Mouse (Mus musculus) hindbrain, postnatal 0 days (tissue): ENCODE data around the gene Atp2b2. TPM values are rescaled to one million over a fixed set of nuclear protein-coding genes. Genes with fewer than 3 reads are reported as not detected.

Source experiments
- ATAC-seq: fragments of 200-750 bp; cut with Nextera tagmentation; 2 replicates; pipeline ENCODE4 v1.8.0; 2017; ENCODE audit warnings: mild to moderate bottlenecking, moderate TSS enrichment, moderate library complexity
- DNase-seq: peaks from one replicate; pipeline ENCODE4 v3.0.0-alpha.2; 2015; ENCODE audit warnings: low spot score
- H3K27ac ChIP-seq: fragments of 300-500 bp; sonication (generic); 2 replicates; pipeline ENCODE4 v1.5.1; 2014; ENCODE audit warnings: mild to moderate bottlenecking
- H3K27me3 ChIP-seq: fragments of 300-500 bp; sonication (generic); 2 replicates; pipeline ENCODE4 v1.6.1; 2014; ENCODE audit warnings: low read length, mixed read lengths; ENCODE audit not compliant: insufficient read depth
- H3K36me3 ChIP-seq: fragments of 300-500 bp; sonication (generic); 2 replicates; pipeline ENCODE4 v1.6.1; 2014; ENCODE audit warnings: low read length, mixed read lengths; ENCODE audit not compliant: insufficient read depth
- H3K4me1 ChIP-seq: fragments of 300-500 bp; sonication (generic); 2 replicates; pipeline ENCODE4 v1.6.1; 2014; ENCODE audit warnings: antibody characterized with exemption, low read length, mixed read lengths; ENCODE audit not compliant: insufficient read depth
- H3K4me2 ChIP-seq: fragments of 300-500 bp; sonication (generic); 2 replicates; pipeline ENCODE4 v1.6.1; 2014; ENCODE audit warnings: low read depth, mild to moderate bottlenecking, low read length, moderate library complexity, mixed read lengths
- H3K4me3 ChIP-seq: fragments of 300-500 bp; sonication (generic); 2 replicates; pipeline ENCODE4 v1.5.1; 2014; ENCODE audit warnings: low read length
- H3K9ac ChIP-seq: fragments of 300-500 bp; sonication (generic); replicated peaks from 2 replicates; pipeline ENCODE4 v1.6.1; 2014; ENCODE audit warnings: mild to moderate bottlenecking, low read length, moderate library complexity, mixed read lengths
- H3K9me3 ChIP-seq: fragments of 300-500 bp; sonication (generic); 2 replicates; pipeline ENCODE4 v1.6.1; 2016; ENCODE audit warnings: low read length, mixed read lengths
- CTCF ChIP-seq: IDR thresholded peaks from 2 replicates; pipeline ENCODE4 v1.5.1; 2016; ENCODE audit warnings: antibody characterized with exemption, control low read depth, low read depth
- WGBS: fragments of 180-500 bp; shearing (Covaris S2); extraction: QIAGEN DNeasy Blood & Tissue Kit; methylation state at CpG from one replicate; pipeline ENCODE4 v1.1.7; 2014; 5-methylcytosine and 5-hydroxymethylcytosine counted together
- polyA plus RNA-seq: library from polyadenylated mRNA; unstranded; fragments of >200 nt; fragmentation: Nextera tagmentation; extraction: Ambion mirVana; gene quantifications from 2 replicates; pipeline ENCODE4 v1.2.1, GENCODE M21; 2015
- total RNA-seq: library from RNA; depleted of rRNA; stranded (reverse); fragments of >200 nt; gene quantifications from 2 replicates; pipeline ENCODE4 v1.2.3, GENCODE M21; 2014

Atp2b2 gene
- total and polyA plus RNA-seq, 2 experiments from 2014 or later = 58.8 to 127 TPM

DNA sequence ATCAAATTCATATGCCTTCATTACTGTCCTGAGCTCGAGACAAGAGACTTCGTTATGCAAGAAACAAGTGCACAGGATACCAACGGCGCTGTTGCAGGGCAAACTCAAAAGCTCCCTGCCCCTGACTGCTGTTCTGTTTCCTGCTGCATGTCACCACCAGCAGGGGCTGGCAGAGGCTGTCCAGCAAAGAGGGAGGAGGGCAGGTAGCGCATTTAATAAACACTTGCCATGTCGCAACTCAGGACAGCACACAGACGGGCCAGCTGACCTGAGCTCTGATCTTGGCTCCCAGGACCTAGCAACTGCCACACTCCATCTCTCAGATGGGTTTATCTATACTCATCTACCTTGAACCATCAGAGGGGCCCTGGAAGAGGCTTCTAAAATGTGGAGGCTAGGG lies 176.7 kb downstream of the Atp2b2 start:
- ATAC-seq = no peak
- Histone ChIP-seq H3K36me3 (no peaks in the 10 kb centered on the region), H3K9ac (no peak overlapping the region), H3K27me3 (no peaks in the 10 kb centered on the region), H3K27ac (no peak overlapping the region), H3K4me2 (no peak overlapping the region), H3K9me3 (no peaks in the 10 kb centered on the region), H3K4me1 (0 out of 2 replicates have a peak, but pooled peaks cover 1% of the 10 kb centered on the region), H3K4me3 (no peak overlapping the region)
- 55% methylated on average over 7 of the region's 7 CpGs for WGBS
- DNase-seq = no peak
- TF ChIP-seq CTCF = peak; percentile 25; the same call in 1 of the 2 replicates

DNA sequence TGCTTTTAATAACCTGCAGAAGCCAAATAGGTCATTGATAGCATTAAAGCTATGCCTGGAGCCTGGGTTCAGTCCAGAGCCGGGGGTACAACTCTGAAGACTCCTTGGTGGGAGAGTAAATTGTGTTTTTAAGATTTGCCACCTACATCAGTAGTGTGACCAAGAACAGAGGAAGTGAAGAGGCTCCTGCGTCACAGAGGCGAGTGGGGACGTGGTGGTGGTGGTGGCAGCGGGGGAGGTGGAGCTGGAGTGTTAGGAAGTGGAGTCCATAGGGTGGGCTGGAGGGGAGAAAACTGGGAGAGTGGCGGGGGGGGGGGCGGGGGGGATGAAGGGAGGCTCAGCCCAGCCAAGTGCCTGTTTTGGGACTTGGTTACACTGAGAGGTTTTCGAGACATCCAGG lies 177.6 kb downstream of the Atp2b2 start:
- DNase-seq = no peak
- Histone ChIP-seq H3K27ac (no peak overlapping the region), H3K36me3 (no peaks in the 10 kb centered on the region), H3K4me3 (no peak overlapping the region), H3K4me1 (peaks cover 10% of the 10 kb centered on the region), H3K9me3 (no peaks in the 10 kb centered on the region), H3K27me3 (no peaks in the 10 kb centered on the region), H3K4me2 (no peak overlapping the region), H3K9ac (no peak overlapping the region)
- 71% methylated on average over 7 of the region's 8 CpGs for WGBS
- no peak for ATAC-seq
- no peak for TF ChIP-seq CTCF

DNA sequence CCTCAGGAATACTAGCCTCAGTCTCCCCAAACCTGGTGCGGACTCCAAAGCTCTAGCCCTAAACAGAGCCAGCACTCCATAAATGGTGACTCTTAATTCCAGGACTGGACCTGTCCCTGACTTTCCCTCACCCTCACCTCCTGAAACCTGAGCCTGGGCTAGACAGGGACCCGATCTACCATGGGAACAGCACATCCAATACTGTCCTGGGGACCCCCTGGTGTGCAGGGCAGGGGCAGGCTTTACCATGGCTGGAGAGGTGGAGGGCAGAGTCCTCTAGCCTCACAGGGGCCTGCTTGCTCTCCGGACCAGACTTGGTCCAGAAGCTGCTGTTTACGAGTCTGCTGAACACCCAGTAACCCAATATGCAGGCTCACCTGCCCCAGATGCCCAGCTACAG lies 179.5 kb downstream of the Atp2b2 start:
- peaks cover 13% of the 10 kb centered on the region for H3K4me1 ChIP-seq
- no peaks in the 10 kb centered on the region for H3K36me3 ChIP-seq
- no peaks in the 10 kb centered on the region for H3K27me3 ChIP-seq
- no peak overlapping the region for H3K4me2 ChIP-seq
- no peak for TF ChIP-seq CTCF
- H3K9me3 ChIP-seq = no peaks in the 10 kb centered on the region
- H3K4me3 ChIP-seq = no peak overlapping the region
- H3K27ac ChIP-seq = no peak overlapping the region
- 81% methylated on average over 4 of the region's 4 CpGs for WGBS
- DNase-seq (no peak), ATAC-seq (no peak)
- H3K9ac ChIP-seq = no peak overlapping the region

DNA sequence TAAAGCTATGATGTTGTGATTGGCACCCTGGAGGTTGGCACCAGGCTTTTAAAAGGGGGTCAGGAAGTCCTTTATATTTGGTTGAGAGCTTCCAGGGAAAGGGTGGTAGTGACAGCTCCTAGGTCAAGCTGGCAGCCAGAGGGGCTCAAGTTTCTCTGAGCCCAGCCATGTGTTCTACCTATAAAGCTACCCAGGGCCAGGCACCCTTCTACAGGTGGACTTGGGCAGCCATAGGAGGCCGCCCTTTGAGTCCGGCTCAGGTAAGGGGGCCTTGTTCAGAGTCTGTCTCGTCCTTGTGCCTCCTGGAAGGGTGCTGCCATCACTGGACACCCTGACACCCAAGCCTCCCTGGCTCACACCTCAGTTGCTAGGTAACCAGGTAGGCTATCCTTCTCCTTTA lies 180.5 kb downstream of the Atp2b2 start:
- Histone ChIP-seq H3K27ac (no peak overlapping the region), H3K4me2 (no peak overlapping the region), H3K9ac (no peak overlapping the region), H3K36me3 (no peaks in the 10 kb centered on the region), H3K27me3 (no peaks in the 10 kb centered on the region), H3K4me1 (peaks cover 23% of the 10 kb centered on the region), H3K9me3 (no peaks in the 10 kb centered on the region), H3K4me3 (no peak overlapping the region)
- ATAC-seq (no peak), DNase-seq (no peak)
- WGBS = 75% methylated on average over 3 of the region's 3 CpGs
- TF ChIP-seq CTCF = no peak

DNA sequence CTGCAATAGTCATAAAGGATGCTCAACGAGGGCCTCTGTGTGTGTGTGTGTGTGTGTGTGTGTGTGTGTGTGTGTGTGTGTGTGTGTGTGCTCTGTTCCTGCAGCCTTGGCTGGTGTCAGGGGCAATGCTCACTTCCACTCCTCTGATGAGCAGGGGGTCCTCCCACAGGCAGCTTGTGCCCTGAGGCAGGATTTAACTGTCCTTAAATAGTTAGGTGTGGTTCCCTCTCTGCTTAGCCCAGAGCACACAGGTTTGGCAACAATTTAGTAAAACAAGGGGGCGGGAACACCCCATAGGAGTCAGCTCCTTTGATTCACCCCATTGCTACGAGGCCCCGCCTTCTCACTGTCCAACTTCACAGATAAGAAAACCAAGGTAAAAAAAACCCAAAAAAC lies 181.0 kb downstream of the Atp2b2 start:
- H3K27me3 ChIP-seq = no peaks in the 10 kb centered on the region
- TF ChIP-seq CTCF = no peak
- no peak overlapping the region for H3K4me2 ChIP-seq
- no peak overlapping the region for H3K4me3 ChIP-seq
- peaks cover 28% of the 10 kb centered on the region for H3K4me1 ChIP-seq
- 61% methylated on average over 4 of the region's 4 CpGs for WGBS
- DNase-seq = no peak
- no peak overlapping the region for H3K9ac ChIP-seq
- H3K36me3 ChIP-seq = no peaks in the 10 kb centered on the region
- H3K27ac ChIP-seq = peak overlapping the region; percentile 62
- H3K9me3 ChIP-seq = no peaks in the 10 kb centered on the region
- ATAC-seq = no peak

DNA sequence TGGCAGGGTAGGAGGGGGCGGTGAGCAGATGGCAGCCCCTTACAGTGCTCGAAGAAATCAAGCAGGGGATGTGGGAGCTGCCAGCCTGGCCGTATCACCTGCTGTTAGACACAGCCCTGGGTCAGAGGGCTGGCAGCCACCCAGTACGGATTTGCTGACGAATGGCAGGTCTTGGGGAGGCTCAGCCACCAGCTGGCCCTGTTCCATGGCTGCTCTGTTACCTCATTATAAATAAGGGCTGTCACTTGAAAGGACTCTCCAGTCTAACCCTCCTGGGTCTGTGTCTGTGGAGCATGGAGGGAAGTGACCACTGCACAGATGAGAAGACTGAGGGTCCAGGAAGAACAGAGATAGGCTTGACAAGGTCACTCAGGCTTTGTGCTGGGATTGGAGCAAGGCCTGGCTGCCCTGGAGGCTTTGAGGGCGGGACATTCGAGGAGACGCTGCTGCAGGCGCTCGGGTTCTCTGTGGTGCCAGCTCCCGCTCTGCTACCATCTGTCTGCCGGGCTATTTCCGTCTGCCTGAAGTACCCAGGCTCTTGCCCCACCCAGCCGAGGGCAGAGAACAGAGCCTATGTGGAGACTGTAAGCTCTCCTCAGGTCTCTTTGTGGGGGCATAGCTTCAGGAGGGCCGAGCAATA lies 181.6 kb downstream of the Atp2b2 start:
- Histone ChIP-seq H3K9ac (no peak overlapping the region), H3K4me3 (no peak overlapping the region), H3K9me3 (no peaks in the 10 kb centered on the region), H3K4me2 (no peak overlapping the region), H3K27me3 (no peaks in the 10 kb centered on the region), H3K4me1 (peaks cover 31% of the 10 kb centered on the region), H3K36me3 (no peaks in the 10 kb centered on the region), H3K27ac (peak overlapping the region; percentile 62)
- peak; percentile 69 for ATAC-seq
- DNase-seq = peak; percentile 88
- WGBS = 21% methylated on average over 15 of the region's 15 CpGs
- no peak for TF ChIP-seq CTCF

DNA sequence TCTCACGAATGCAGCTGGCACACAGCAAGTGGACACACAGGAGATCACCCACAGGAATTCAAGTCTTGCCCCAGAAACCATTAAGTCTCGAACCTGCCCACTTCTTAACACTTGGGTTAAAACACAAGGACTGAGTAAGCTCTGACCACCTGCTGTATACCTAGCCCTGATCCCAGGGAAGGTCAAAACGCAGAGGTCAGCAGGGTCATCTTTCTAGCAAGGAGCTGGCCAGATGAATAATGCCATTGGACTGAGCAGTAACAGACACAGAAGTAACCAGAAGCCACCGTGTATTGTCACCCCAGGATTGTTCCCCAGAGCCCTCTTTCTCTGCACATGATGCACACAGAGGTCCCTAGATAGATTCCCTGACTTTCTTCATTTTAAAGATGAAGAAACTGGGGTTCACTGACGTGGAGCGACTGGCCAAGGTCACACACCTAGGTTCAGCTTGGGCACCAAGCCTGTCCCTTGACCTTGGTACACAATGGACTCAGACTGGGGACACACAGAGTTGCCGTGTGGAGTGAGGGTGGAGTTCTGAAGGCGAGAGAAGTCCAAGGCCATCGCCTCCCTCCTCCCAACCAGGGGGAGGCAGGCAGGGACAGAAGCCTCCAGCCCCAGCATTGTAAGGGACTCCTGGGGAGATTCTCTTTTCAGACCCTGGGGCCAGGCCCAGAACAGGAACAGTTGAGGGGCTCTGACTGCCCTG lies 182.2 kb downstream of the Atp2b2 start:
- Histone ChIP-seq H3K27me3 (no peaks in the 10 kb centered on the region), H3K9ac (no peak overlapping the region), H3K9me3 (no peaks in the 10 kb centered on the region), H3K36me3 (no peaks in the 10 kb centered on the region), H3K4me1 (peaks cover 35% of the 10 kb centered on the region), H3K4me2 (no peak overlapping the region), H3K27ac (peak overlapping the region; percentile 62), H3K4me3 (no peak overlapping the region)
- TF ChIP-seq CTCF = no peak
- 44% methylated on average over 9 of the region's 9 CpGs for WGBS
- ATAC-seq (peak; percentile 0; the same call in 1 of the 2 replicates), DNase-seq (no peak)
